Mouse (Mus musculus): ENCODE results near the gene Cib4.

Cib4 gene

DNA sequence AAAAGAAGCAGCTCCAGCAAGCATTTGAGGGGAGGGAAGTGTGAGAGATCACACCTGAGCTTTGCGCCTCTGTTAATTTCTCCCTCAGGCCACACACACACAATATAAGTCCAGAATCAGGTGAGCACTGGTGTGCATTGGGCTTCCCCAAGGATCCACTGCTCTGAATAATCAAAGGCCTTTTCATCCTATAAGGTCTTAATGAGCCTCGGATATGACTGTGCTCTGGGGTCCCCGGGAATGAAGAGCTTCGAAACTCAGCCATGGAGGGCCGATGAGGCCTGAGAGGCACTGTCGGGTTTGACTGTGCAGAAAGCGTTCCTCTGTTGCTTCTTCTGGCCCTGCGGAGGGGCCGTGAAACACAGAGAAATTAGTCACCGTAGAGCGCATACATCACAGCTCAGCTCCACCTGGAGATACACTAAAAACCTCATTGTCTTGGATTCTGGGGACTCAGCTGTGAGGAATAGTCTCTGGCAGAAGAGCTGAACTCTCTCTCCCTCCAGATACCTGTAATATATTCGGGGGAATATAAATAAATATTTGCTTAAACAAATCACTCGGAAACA, 101.2 kb downstream of the Cib4 start:
- TF ChIP-seq GATA4 (IDR thresholded peaks at IDR 0.05; ENCODE audit: insufficient replicate concordance, low read length): no peak

DNA sequence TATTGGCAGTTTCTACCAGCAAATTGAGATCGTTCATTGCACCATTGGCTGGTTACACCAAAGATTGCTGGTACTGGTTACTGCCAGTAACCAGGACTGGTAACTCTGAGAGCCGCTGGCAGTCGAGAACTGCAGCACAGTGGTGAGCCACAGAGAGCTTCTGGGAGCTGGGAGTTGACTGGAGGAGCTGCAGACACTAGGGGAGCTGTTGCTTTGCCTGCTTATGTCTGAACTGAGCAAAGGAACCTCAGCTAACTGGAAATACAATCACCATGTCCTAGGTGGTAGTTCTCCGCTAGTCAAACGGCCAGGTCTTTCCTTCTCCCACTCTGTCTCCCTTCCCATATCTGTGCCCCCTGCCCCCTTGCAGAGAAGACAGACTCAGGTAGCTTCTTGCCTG, 103.4 kb downstream of the Cib4 start:
- no peak for TF ChIP-seq GATA4 (IDR thresholded peaks at IDR 0.05; ENCODE audit: insufficient replicate concordance, low read length)

DNA sequence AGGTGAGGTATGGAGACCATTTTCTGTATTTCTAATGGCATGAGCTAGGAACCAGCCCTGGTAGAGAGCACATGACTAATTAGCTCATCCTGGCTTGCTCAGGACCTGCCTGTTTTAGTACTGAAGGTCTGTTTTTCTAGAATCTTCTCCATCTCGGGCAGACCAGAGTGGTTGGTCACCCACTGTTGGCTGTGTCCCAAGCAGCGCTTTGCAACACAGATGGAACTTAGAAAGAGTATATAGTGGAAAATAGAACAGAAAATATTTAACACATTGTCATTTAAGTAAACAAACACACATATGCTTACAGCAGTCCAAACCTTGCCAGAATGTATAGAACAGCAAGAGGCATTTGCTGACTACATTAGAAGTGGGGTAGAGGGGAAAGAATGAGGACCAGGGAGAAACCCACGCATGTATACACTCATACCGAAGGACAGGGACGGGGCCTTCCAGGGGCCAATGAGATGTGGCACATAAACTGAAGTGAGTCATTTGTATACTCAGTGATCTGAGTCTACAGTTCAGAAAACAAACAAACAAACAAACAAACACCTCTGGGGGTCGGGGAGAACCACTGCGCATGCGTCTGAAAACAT, 105.2 kb downstream of the Cib4 start:
- no peak for TF ChIP-seq GATA4 (IDR thresholded peaks at IDR 0.05; ENCODE audit: insufficient replicate concordance, low read length)

- no peak for TF ChIP-seq GATA4 (IDR thresholded peaks at IDR 0.05; ENCODE audit: insufficient replicate concordance, low read length)
Observed at GRCm38 (mm10) chr5:30438931-30439330, 106.7 kb downstream of the Cib4 start.

Measured in liver, adult (tissue).